Mouse (Mus musculus) neutrophil, adult 83 days (primary cell): ENCODE data around the gene B430306N03Rik. TPM values are rescaled to one million over a fixed set of nuclear protein-coding genes. Genes with fewer than 3 reads are reported as not detected.

Experiments
- total RNA-seq, 2 experiments: library from RNA; stranded (reverse); gene quantifications; one replicate each; pipeline ENCODE4 v1.2.4; 2023

B430306N03Rik gene
- 100 to 1,000 TPM; 125 to 140 TPM for total RNA-seq

GRCm38 (mm10) chr17:48315905-48316579 lies at the start of gene B430306N03Rik:
TSS of gene B430306N03Rik (plus strand) at chr17:48316141.

GRCm38 (mm10) chr17:48299203-48299602 lies 16.7 kb upstream of the B430306N03Rik start, which contains the start of gene Treml2:
TSS of gene Treml2 (plus strand) at chr17:48299498.

GRCm38 (mm10) chr17:48346231-48346630 lies 30.3 kb downstream of the B430306N03Rik start, which contains the start of gene Trem2:
TSS of gene Trem2 (plus strand) at chr17:48346401.

GRCm38 (mm10) chr17:48359616-48360015 lies 43.7 kb downstream of the B430306N03Rik start, which contains the start of gene Treml1:
TSS of gene Treml1 (plus strand) at chr17:48359916.

Other genes starting within 250 kb of the B430306N03Rik start
- gene 1700067P10Rik, start 226.8 kb upstream of the B430306N03Rik start, total RNA-seq = not detected
- 10 to 100 TPM; 59.4 to 64.5 TPM for gene 9830107B12Rik, start 169.9 kb upstream of the B430306N03Rik start, total RNA-seq
- gene A530064D06Rik, start 148.9 kb upstream of the B430306N03Rik start, total RNA-seq = 10 to 100 TPM; 72.0 to 73.9 TPM
- 100 to 1,000 TPM; 431 to 451 TPM for gene Trem1, start 83.4 kb upstream of the B430306N03Rik start, total RNA-seq
- 100 to 1,000 TPM; 335 TPM for gene Trem3, start 68.4 kb upstream of the B430306N03Rik start, total RNA-seq
- 10 to 100 TPM; 25.6 to 30.3 TPM for gene Treml4, start 51.8 kb upstream of the B430306N03Rik start, total RNA-seq
- gene Treml2, start 16.6 kb upstream of the B430306N03Rik start, total RNA-seq = 100 to 1,000 TPM; 100 to 107 TPM
- 10 to 100 TPM; 10.9 to 12.3 TPM for gene Trem2, start 30.3 kb downstream of the B430306N03Rik start, total RNA-seq
- gene Treml1, start 43.8 kb downstream of the B430306N03Rik start, total RNA-seq = 1 to 10 TPM; 1.7 to 1.8 TPM
- 100 to 1,000 TPM in 1 of 2 experiments, 10 to 100 TPM in 1; 83.5 to 105 TPM for gene Nfya, start 93.8 kb downstream of the B430306N03Rik start, total RNA-seq
- 10 to 100 TPM; 17.5 to 18.8 TPM for gene Oard1, start 93.9 kb downstream of the B430306N03Rik start, total RNA-seq
- gene Apobec2, start 116.8 kb downstream of the B430306N03Rik start, total RNA-seq = not detected
- 10 to 100 TPM in 1 of 2 experiments, 1 to 10 TPM in 1; 8.9 to 22.0 TPM for gene Tspo2, start 135.4 kb downstream of the B430306N03Rik start, total RNA-seq
- gene Unc5cl, start 138.8 kb downstream of the B430306N03Rik start, total RNA-seq = under 1 TPM; 0.46 to 0.57 TPM